Mouse (Mus musculus) midbrain, embryonic 15.5 days (tissue): ENCODE data around the gene Tex22. TPM values are rescaled to one million over a fixed set of nuclear protein-coding genes. Genes with fewer than 3 reads are reported as not detected.

Experiments
- ATAC-seq: fragments of 200-750 bp; cut with Nextera tagmentation; replicated peaks from 2 replicates; pipeline ENCODE4 v1.8.0; 2017; ENCODE audit warnings: moderate TSS enrichment
- H3K27ac ChIP-seq: fragments of 300-500 bp; sonication (generic); 2 replicates; pipeline ENCODE4 v1.5.1; 2015; ENCODE audit warnings: mild to moderate bottlenecking, inconsistent platforms
- H3K27me3 ChIP-seq: fragments of 300-500 bp; sonication (generic); replicated peaks from 2 replicates; pipeline ENCODE4 v1.6.1; 2015; ENCODE audit warnings: inconsistent platforms
- H3K36me3 ChIP-seq: fragments of 300-500 bp; sonication (generic); replicated peaks from 2 replicates; pipeline ENCODE4 v1.6.1; 2015; ENCODE audit warnings: inconsistent platforms
- H3K4me1 ChIP-seq: fragments of 300-500 bp; sonication (generic); 2 replicates; pipeline ENCODE4 v1.6.1; 2015; ENCODE audit warnings: inconsistent platforms
- H3K4me2 ChIP-seq: fragments of 300-500 bp; sonication (generic); 2 replicates; pipeline ENCODE4 v1.6.1; 2015; ENCODE audit warnings: inconsistent platforms, mild to moderate bottlenecking, moderate library complexity
- H3K4me3 ChIP-seq: fragments of 300-500 bp; sonication (generic); 2 replicates; pipeline ENCODE4 v1.5.1; 2015; ENCODE audit warnings: mild to moderate bottlenecking, inconsistent platforms
- H3K9ac ChIP-seq: fragments of 300-500 bp; sonication (generic); 2 replicates; pipeline ENCODE4 v1.6.1; 2015; ENCODE audit warnings: mild to moderate bottlenecking, inconsistent platforms
- H3K9me3 ChIP-seq: fragments of 300-500 bp; sonication (generic); 2 replicates; pipeline ENCODE4 v1.6.1; 2016; ENCODE audit warnings: inconsistent platforms
- WGBS: fragments of 180-500 bp; shearing (Covaris S2); methylation state at CpG from one replicate; pipeline ENCODE4 v1.1.7; 2015; ENCODE audit warnings: mixed read lengths; 5-methylcytosine and 5-hydroxymethylcytosine counted together
- polyA plus RNA-seq: library from polyadenylated mRNA; unstranded; fragments of >200 nt; fragmentation: Nextera tagmentation; extraction: Ambion mirVana; gene quantifications from 2 replicates; pipeline ENCODE4 v1.2.1, GENCODE M21; 2015

Gene Tex22
- polyA plus RNA-seq, 1 experiment from 2014 or later = 0.40 TPM

DNA sequence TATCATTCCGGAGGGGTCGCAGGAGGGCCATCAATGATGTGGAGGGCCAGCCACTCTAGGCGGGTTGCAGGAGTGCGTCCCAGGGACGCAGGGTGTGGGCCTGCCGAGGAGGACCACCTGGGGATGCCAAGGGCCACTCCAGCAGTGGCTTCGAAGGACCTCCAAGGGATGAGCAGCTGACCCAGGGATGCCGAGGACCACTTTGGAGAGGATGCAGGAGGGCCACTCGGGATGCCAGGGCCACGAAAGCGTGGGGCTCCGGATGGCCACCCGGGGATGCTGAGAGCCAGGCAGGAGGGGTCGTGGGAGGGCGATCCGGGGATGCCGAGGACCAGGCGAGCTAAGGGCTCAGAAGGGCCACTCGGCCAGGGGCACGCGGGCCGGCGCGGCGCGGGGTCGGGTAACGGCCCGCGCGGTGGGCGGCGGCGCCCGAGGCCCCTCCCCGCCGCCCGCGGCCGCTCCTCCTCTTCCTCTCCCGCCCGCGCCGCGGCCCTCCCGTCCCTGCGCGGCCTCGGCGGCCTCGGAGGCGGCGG is 23.5 kb downstream of the Tex22 start, which contains the start of gene Mta1:
TSS of gene Mta1 (plus strand) at position 530 of the 533 bp plus-strand sequence.
- H3K36me3 ChIP-seq = no peaks in the 10 kb centered on the region
- H3K4me2 ChIP-seq = peak within 1 kb of the TSS; percentile 99
- H3K4me3 ChIP-seq = peak within 1 kb of the TSS; percentile 97
- under 1% methylated on average over 50 of the region's 53 CpGs for WGBS
- peak within 1 kb of the TSS; percentile 87 for H3K27ac ChIP-seq
- peak within 1 kb of the TSS; percentile 99 for H3K9ac ChIP-seq
- H3K27me3 ChIP-seq = no peaks in the 10 kb centered on the region
- ATAC-seq = peak; percentile 61
- H3K9me3 ChIP-seq = no peaks in the 10 kb centered on the region
- H3K4me1 ChIP-seq = peaks cover 45% of the 10 kb centered on the region

DNA sequence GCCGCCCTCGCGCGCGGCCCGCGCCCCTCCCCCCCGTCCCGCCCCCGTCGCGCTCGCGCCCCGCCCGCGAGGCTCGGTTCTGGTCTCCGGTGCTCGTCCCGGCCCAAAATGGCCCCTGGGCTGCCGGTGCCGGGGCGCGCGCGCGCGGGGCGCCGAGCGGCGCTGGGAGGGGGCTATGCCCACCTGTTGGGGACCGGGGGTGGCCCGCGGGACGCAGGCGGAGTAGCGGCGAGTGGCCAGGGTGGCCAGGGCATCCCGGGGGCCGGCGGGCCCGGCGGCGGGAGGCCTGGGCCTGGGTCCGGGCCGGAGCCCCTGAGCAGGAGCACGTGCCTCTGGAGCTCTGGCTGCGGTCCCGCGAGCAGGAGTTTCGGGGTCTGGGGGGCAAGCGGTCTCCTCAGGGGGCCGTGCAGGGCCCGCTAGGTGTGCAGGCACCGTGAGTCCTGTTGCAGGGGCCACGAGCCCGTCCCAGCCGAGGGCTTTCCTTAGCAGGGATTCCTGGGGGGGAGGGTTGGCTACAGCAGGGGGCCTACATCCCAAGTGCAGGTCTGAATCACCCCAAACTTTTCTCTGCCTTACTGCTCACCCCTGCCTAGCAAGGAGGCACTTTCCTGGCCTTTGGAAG is 24.3 kb downstream of the Tex22 start:
- H3K4me1 ChIP-seq = peaks cover 46% of the 10 kb centered on the region
- peak overlapping the region; percentile 97 for H3K4me3 ChIP-seq
- H3K9me3 ChIP-seq = no peaks in the 10 kb centered on the region
- no peaks in the 10 kb centered on the region for H3K27me3 ChIP-seq
- peak overlapping the region; percentile 87 for H3K27ac ChIP-seq
- peak; percentile 13 for ATAC-seq
- 0% methylated on average over 36 of the region's 60 CpGs for WGBS
- peak overlapping the region; percentile 99 for H3K4me2 ChIP-seq
- peak overlapping the region; percentile 99 for H3K9ac ChIP-seq
- no peaks in the 10 kb centered on the region for H3K36me3 ChIP-seq

DNA sequence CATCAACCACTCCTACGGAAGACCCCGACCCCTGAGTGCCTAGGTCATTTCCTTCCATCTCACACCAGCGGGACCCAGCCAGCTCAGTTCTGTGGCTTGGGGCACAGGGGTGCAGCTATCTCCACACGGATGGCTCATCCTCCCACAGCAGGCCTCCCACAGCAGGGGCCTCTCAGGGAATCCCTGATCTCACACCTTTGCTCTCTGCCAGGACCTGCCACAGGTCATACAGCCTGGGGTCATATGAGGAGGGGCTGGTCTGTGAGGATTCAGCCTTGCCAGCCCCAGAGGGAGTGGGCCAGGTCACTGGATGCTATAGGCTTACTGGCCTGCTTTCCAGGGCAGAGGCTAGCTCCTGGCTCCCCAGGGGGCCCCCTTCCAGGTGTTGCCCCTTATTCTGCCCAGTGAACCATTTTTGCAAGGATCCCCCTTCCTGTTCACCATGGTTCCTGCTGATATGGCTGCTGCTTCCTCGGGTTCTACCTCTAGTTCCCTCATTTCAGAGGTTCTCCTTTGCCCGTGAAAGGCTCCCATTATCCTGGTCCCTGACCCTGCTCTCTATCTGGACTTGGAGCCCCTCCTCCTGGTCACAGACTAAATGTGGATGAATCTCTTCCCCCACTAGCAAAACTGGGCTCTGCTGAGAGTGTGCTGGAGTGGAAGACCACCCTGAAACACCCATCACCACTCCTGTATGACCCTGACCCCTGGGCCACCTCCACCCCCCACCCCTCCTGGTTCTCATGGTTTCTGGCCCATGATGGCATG is 25.4 kb downstream of the Tex22 start:
- peaks cover 46% of the 10 kb centered on the region for H3K4me1 ChIP-seq
- no peak overlapping the region for H3K27ac ChIP-seq
- H3K9me3 ChIP-seq = no peaks in the 10 kb centered on the region
- WGBS = 36% methylated on average over 6 of the region's 6 CpGs
- H3K36me3 ChIP-seq = no peaks in the 10 kb centered on the region
- peak overlapping the region; percentile 99 for H3K4me2 ChIP-seq
- peak overlapping the region; percentile 97 for H3K4me3 ChIP-seq
- H3K9ac ChIP-seq = peak overlapping the region; percentile 99
- H3K27me3 ChIP-seq = no peaks in the 10 kb centered on the region
- no peak for ATAC-seq

DNA sequence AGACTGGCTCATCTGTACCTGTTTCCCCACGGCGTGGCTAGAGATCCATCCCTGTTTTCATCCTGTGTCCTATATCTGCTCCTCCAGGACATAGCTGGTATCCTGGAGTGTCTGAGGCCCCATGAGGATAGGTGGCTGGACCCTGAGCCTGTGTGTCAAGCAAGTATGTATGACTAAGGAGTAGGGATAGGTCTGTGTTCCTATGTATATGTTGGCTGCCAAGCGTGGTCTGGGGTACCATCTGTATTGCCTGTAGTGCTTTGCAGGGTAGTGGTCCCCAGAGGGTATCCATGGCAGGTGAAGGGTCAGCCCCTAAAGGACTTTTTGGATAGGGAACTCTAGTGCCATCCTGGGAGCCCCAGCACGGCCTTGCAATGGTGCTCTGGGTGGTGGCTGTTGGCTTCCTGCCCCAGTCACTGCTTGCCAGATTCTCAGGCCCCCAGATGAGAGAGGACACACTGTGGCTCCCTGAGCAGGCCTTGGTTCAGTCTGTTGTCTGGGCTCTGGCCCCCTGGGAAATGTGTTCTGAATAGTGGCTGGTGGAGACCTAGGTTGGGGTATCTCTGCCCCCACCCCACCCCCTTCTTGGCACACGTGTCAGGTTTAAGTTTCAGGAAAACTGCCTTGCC is 26.3 kb downstream of the Tex22 start:
- Histone ChIP-seq H3K27ac (no peak overlapping the region), H3K9me3 (no peaks in the 10 kb centered on the region), H3K36me3 (no peaks in the 10 kb centered on the region), H3K4me2 (no peak overlapping the region), H3K9ac (no peak overlapping the region), H3K4me1 (peaks cover 46% of the 10 kb centered on the region), H3K27me3 (no peaks in the 10 kb centered on the region), H3K4me3 (no peak overlapping the region)
- ATAC-seq = no peak
- 74% methylated on average over 5 of the region's 5 CpGs for WGBS

DNA sequence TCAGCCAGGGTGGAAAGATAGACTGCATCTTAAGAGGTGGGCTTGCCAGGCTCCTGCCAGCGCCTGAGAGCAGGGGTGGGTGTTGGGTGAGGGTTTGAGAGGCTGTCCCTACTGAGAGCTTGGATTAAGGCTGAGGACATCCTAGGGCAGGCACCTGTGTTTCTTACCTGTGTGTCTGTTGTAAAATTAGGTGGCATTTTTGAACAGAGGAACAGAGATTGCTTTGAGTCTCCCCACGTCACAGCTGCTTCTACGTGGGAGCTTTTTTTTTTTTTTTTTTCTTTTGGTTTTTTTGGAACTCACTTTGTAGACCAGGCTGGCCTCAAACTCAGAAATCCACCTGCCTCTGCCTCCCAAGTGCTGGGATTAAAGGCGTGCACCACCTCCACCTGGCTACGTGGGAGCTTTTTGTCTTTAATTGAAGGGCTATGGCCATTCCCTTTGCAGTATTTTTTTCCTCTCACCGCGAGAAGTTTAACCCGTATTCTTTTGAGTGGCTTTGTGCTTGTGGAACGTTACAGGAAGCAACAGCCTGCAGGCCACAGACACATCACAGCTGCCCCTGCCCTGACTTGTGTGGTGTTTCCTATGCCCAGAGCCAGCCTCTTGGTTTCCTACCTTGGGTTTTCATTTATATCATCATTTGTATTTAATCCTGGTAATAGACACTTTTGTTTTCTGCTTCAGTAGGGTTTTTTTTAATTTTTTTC is 27.1 kb downstream of the Tex22 start:
- no peak for ATAC-seq
- Histone ChIP-seq H3K4me1 (peaks cover 46% of the 10 kb centered on the region), H3K36me3 (no peaks in the 10 kb centered on the region), H3K4me3 (no peak overlapping the region), H3K9ac (peak overlapping the region; percentile 15; the same call in 1 of the 2 replicates), H3K9me3 (no peaks in the 10 kb centered on the region), H3K4me2 (no peak overlapping the region), H3K27me3 (no peaks in the 10 kb centered on the region), H3K27ac (no peak overlapping the region)
- 78% methylated on average over 9 of the region's 9 CpGs for WGBS

DNA sequence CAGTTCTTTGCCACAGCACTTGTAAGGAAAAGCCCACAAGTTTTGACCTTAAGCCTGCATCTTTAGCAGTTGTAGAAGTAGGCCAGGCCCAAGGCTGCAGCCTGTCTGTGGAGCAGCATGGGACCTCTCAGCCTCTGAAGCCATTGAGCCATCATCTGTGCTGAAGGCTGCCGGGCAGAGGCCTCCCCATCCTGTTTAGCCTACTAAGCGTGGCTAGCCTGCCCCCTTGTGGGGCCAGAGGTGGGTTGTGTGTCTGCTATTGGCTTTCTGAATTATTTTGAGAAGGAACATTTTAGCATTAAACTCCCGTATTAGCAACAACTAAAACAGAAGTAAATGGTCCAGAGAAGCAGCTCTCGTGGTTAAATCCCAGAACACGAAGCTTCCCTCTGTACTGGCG is 28.2 kb downstream of the Tex22 start:
- no peaks in the 10 kb centered on the region for H3K27me3 ChIP-seq
- WGBS = 56% methylated on average over 6 of the region's 6 CpGs
- no peak overlapping the region for H3K9ac ChIP-seq
- peaks cover 39% of the 10 kb centered on the region for H3K4me1 ChIP-seq
- no peaks in the 10 kb centered on the region for H3K36me3 ChIP-seq
- no peaks in the 10 kb centered on the region for H3K9me3 ChIP-seq
- H3K4me3 ChIP-seq = no peak overlapping the region
- H3K4me2 ChIP-seq = no peak overlapping the region
- no peak for ATAC-seq
- H3K27ac ChIP-seq = no peak overlapping the region

DNA sequence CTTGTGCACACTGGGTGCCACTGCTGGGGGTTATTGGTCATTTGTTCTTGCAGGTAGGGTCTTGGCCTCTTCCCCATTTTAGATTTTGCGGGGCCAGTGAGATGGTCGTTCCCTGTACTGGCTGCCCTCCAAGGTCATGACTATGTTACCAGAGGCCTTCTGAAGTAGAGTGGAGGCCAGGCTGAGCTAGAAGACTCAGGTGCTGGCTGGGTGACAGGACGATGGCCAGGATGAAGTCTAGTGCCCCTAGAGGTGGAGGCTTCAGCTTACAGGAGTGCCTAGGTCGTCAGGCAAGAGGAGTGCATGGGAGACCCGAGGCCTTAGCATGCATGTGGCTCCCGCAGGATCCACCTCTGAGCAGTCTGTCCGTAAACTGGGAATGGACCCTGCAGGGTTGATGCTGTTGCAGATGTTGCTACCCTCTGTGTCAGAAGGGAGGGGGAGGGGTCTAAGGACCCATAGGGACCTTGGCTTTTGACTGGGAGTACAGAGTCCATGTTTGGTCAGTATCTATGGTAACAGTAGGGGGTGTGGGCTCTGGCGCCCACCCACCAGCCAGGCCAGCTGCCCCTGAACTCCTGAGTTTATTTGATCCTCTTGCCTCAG is 29.6 kb downstream of the Tex22 start:
- no peak overlapping the region for H3K27ac ChIP-seq
- peaks cover 34% of the 10 kb centered on the region for H3K4me1 ChIP-seq
- 83% methylated on average over 8 of the region's 8 CpGs for WGBS

DNA sequence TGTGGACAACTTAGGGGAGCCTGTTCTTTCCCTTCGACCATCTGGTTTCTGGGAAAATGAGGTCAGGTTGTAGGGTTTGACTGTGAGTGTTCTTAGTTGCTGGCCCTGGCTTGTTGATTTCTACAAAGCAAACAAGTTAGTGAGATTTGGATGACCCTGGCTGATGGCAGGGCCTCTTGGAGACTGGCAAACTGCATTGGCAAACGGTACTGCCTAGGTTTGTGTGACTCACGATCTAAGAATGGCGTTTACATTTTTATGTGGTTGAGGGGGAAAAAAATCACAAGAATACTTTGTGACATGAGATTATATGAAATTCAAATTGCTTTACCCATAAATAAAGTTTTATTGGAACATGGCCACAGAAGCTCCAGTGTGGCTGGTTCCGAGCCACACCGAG is 32.1 kb downstream of the Tex22 start:
- H3K4me1 ChIP-seq = peaks cover 11% of the 10 kb centered on the region
- no peak overlapping the region for H3K27ac ChIP-seq
- WGBS = 94% methylated on average over 6 of the region's 6 CpGs

More for the DNA sequence above, 29.6 kb downstream of the Tex22 start:
- no peaks in the 10 kb centered on the region for H3K36me3 ChIP-seq
- H3K9ac ChIP-seq = no peak overlapping the region
- H3K27me3 ChIP-seq = no peaks in the 10 kb centered on the region
- no peak overlapping the region for H3K4me3 ChIP-seq
- H3K9me3 ChIP-seq = no peaks in the 10 kb centered on the region
- no peak for ATAC-seq
- no peak overlapping the region for H3K4me2 ChIP-seq

DNA sequence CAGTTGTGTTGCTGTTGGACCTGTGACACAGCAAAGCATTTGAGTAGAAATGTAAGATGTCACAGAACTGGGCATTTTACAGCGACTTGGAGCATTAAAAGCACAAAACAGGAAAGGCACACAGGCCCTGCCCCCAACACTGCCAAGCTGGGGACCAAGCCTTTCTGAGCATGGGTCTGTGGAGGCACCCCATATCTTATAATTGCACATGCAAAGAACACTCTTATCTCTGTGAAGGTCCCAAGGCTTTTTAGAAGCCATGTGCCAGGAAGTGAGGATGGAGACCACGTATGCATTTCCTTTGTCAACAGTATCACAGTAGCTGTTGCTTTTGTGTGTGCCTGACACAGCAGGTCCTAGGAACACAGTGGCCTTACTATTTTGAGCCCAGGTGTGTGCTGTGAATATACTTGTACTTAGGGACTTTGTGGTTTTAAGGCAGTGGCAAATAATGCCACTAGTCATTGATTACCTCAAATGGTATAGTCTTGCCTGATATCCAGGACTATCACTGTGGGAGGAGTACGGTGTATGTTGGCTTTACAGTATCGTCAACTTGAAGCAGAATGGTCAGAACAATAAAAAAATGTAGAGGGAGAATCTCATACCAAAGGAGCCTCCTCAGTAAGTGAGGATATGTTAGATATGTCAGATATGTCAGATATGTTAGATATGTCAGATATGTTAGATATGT is 33.3 kb downstream of the Tex22 start:
- WGBS = 79% methylated on average over 4 of the region's 4 CpGs
- H3K4me2 ChIP-seq = no peak overlapping the region
- H3K4me3 ChIP-seq = no peak overlapping the region
- H3K27ac ChIP-seq = no peak overlapping the region
- no peaks in the 10 kb centered on the region for H3K36me3 ChIP-seq
- no peaks in the 10 kb centered on the region for H3K27me3 ChIP-seq
- H3K9me3 ChIP-seq = no peaks in the 10 kb centered on the region
- H3K4me1 ChIP-seq = peaks cover 3% of the 10 kb centered on the region
- ATAC-seq = no peak
- no peak overlapping the region for H3K9ac ChIP-seq

More for the DNA sequence above, 32.1 kb downstream of the Tex22 start:
- Histone ChIP-seq H3K9ac (no peak overlapping the region), H3K9me3 (no peaks in the 10 kb centered on the region), H3K36me3 (no peaks in the 10 kb centered on the region), H3K4me3 (no peak overlapping the region), H3K27me3 (no peaks in the 10 kb centered on the region), H3K4me2 (no peak overlapping the region)
- no peak for ATAC-seq

DNA sequence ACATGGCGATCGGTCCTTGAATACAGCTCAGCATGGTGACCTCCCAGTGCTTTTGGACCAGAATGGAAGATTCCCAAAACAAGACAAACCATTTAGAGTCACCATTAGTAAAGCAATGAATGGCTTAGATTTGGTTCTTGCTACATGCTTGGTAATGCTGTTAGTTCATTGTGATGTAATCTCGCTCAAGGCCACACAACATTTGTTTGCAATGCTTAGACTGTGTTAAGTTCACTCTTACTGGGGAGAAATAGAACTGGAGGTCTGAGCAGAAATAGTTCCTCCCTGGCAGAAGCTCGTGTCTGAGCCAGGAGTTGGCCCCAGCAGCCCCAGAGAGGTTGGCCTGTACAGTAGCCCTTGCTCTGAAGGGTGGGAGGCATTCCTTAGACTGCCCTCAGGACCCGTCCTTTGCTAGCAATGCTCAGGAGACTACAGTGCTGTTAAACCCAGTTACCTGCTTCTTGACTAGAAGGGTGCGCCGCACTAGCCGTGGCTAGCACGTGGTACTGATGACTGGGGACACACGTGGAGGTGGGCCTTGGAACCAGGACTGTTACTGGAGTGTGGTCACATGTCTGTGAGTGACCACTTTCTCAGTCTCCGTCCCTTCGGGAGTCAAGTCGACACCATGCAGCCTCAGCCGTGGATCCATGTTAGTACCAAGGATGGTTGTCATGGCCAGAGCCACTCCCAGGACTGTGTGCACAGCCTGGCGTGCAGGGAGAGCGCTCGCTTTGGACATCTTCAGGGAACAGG is 34.4 kb downstream of the Tex22 start:
- no peak overlapping the region for H3K4me3 ChIP-seq
- H3K9ac ChIP-seq = no peak overlapping the region
- ATAC-seq = no peak
- H3K27me3 ChIP-seq = no peaks in the 10 kb centered on the region
- 88% methylated on average over 17 of the region's 17 CpGs for WGBS
- no peak overlapping the region for H3K4me2 ChIP-seq
- H3K27ac ChIP-seq = no peak overlapping the region
- no peaks in the 10 kb centered on the region for H3K36me3 ChIP-seq
- no peaks in the 10 kb centered on the region for H3K9me3 ChIP-seq
- no peaks in the 10 kb centered on the region; the same call in 1 of the 2 replicates for H3K4me1 ChIP-seq

DNA sequence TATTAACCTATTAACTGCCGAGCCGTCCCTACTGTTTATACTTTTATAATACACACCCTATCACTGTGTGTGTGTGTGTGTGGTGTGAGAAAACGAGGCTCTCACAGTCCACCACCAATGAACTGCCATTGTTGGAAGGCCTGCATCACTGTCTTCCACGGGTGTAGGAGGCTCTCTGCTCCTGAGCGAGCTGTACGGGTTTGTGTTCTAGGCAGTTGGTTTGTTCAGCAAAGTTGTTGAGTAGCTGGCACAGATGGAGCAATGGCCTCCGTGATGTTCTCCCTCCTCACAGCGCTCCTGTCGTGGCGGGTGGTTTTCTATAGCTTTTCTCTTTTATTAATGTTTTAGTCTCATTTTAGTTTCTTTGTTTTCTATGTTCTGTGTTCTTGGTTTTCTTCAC is 35.5 kb downstream of the Tex22 start:
- no peak for ATAC-seq
- WGBS = 84% methylated on average over 10 of the region's 10 CpGs
- no peak overlapping the region for H3K27ac ChIP-seq

More for the DNA sequence above, 35.5 kb downstream of the Tex22 start:
- Histone ChIP-seq H3K9ac (no peak overlapping the region), H3K4me2 (no peak overlapping the region), H3K27me3 (no peaks in the 10 kb centered on the region), H3K36me3 (peaks cover 5% of the 10 kb centered on the region), H3K9me3 (no peaks in the 10 kb centered on the region), H3K4me3 (no peak overlapping the region), H3K4me1 (no peaks in the 10 kb centered on the region; the same call in 1 of the 2 replicates)
